Mouse (Mus musculus): ENCODE measurements around the gene Alox12b.

Alox12b gene

DNA sequence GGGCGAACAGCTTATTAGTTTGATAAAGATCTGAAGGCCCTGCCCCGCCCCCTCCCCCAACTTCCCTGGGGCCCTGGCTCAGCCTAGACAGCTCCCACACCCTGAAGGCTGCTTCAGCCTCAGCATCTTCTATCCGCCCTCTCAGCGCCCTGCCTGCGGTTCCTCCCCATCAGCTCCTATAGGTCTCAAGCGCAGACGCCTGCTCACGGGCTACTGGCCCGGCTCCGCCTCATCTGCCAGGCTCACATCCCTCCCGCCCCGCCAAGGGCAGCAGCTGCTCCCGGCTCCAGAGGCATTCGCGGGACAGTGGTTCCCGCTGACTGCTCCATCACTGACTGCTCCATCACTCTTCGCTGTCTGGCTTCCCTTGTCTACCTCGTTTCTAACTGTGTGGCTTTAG lies at the start of gene Alox12b:
Gene Alox12b, plus strand, starts transcription at position 190 of the 400 bp plus-strand sequence.
- in situ Hi-C loops (cut with MboI; ENCODE audit: low pct_unique_long_range_greater_than_20kb in 1 of 2, low sequenced_read_pairs in 2 of 2, unreplicated experiment in 1 of 2), result no loop called here

DNA sequence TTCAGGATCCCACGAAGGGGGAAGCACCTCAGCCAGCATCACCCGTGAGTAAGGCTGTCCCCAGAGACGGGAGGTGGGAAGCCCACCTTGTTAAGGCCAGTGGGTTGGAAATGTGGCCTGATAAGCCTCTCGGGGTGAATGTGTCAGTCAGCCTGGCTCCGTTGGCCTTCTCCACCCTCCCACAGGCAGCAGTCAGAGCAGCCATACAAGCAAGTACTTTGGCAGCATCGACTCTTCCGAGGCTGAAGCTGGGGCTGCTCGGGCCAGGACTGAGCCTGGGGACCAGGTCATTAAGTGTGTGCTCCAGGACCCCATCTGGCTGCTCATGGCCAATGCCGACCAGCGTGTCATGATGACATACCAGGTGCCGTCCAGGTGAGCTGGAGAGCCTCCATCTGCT lies 49.1 kb upstream of the Alox12b start:
- in situ Hi-C loops (cut with MboI; ENCODE audit: low pct_unique_long_range_greater_than_20kb in 1 of 2, low sequenced_read_pairs in 2 of 2, unreplicated experiment in 1 of 2), result no loop called here

DNA sequence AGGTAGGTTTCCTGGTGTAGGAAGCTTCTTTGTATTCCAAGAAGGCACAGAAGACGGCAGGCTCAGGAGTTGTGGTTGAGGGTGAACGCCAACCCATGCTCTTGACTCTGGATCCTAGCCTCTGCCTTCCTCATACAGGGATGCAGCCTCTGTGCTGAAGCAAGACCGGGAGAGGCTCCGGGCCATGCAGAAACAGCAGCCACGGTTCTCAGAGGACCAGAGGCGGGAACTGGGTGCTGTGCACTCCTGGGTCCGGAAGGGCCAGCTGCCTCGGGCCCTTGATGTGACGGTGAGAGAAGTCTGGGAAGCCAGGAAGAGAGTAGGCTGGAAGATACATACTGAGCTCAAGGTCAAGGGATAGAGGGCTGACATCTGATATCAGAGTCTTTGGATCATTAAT lies 48.6 kb upstream of the Alox12b start:
- in situ Hi-C loops (cut with MboI; ENCODE audit: low pct_unique_long_range_greater_than_20kb in 1 of 2, low sequenced_read_pairs in 2 of 2, unreplicated experiment in 1 of 2), result no loop called here

DNA sequence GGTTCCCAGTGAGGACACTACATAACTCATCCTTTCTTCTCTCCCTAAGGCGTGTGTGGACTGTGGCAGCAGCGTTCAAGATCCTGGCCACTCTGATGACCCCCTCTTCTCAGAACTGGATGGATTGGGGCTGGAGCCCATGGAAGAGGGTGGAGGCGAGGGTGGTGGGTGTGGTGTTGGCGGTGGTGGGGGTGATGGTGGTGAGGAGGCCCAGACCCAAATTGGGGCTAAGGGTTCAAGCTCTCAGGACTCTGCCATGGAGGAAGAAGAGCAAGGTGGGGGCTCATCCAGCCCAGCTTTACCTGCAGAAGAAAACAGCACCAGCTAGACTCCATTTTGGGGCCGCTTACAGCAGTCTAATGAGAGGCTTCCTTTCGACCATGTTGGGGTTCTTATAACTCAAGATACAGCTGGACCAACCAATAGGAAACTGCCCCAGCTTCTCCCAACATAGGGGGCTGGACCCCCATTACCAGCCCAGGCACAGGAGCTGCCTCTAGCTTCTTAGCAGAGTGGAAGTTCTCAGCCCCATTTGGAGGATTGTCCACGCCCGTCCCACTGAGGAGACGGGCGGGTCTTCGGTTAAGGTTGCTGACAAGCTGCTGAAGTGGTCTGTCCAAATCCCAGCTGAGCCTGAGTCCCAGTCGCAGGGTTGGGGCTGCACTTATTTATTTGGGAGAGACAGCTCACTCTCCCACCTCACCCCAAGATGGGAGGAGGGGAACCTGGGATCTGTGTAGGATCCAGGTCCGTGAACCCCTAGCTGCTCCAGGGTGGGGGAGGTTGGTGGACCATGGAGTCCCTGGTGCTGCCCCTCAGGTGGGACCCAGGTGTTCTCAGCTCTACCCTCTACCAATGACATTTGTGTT lies 47.5 kb upstream of the Alox12b start:
- in situ Hi-C loops (cut with MboI; ENCODE audit: low pct_unique_long_range_greater_than_20kb in 1 of 2, low sequenced_read_pairs in 2 of 2, unreplicated experiment in 1 of 2), result no loop called here

DNA sequence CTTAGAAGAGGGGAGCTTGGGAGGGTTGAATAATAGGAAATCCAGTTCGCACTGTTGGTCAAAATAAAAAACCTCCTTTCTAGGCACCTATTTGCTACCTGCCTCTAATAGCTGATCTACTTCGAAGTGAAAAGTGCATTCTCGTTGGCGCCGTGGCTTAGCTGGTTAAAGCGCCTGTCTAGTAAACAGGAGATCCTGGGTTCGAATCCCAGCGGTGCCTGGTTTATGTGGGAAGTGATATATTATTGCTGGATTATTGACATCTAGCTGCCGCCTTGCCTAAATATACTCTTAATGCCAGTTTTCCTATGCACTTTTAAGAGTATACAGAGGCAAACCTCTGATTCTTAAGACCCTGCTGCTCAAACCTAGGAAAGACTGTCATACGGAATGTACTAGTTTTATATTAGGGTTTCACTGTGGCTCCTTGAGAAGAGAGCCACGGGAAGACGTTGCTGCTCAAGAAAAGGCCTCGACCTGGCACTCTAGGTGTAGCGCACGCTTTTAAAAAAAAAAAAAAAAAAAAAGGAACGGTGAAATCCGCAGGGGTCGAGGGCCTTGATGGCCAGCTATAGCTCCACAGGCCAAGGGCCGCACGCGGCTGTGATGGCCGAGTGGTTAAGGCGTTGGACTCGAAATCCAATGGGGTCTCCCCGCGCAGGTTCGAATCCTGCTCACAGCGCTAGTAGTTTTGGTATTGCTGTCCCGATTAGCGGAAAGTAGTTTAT lies 46.3 kb upstream of the Alox12b start:
- in situ Hi-C loops (cut with MboI; ENCODE audit: low pct_unique_long_range_greater_than_20kb in 1 of 2, low sequenced_read_pairs in 2 of 2, unreplicated experiment in 1 of 2), result no loop called here

DNA sequence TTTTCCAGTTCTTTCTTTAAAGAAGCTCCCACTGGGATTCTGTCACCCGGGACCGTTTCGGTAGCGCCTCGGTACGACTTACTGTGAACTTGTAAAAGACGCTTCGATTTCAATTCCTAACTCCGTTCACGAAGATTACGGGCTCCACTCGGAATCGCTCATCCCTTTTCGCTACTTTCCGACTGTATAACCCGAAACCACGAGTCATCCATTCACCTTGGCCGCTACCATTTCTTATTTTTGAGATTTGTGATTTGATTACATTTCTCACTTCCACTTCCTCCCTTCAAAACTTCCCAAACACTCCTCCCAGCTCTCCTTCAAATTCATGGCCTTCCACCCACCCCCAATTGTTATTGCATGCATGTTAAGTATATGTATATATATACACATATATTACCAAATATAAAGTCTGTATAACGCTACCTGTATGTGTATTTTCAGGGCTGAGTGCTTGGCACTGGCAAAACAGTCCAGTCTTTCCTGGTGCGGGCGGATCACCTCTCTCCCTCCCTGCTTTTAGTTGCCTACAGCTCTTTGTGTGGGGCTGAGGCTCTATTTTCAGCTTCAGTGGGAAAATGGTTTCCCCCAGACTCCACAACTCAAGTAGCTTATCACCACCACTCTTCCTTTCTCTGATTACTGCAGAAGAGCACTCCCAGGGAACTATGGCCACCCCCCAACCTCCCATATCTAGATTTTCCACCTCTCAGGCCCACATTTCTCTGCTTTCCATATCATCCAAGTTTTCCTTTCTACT lies 45.6 kb upstream of the Alox12b start:
- in situ Hi-C loops (cut with MboI; ENCODE audit: low pct_unique_long_range_greater_than_20kb in 1 of 2, low sequenced_read_pairs in 2 of 2, unreplicated experiment in 1 of 2), result no loop called here

DNA sequence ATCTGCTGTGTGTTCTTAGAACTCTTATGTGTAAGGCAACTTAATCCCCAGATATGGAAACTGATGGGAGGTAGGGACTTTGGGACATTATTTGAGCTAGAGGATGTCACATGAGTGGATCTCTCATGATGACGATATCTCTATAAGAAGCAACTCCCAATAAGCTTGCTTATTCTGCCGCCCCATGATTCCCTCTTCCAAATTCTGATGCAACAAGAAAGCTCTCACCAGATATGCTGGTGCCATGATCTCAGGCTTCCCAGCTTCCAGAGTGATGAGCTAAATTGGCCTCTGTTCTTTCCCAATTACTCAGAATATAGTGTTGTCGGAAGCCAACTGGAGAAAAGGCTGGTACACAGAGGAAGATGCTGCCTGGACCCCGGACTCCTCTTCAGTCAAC lies 44.9 kb upstream of the Alox12b start:
- in situ Hi-C loops (cut with MboI; ENCODE audit: low pct_unique_long_range_greater_than_20kb in 1 of 2, low sequenced_read_pairs in 2 of 2, unreplicated experiment in 1 of 2), result no loop called here

DNA sequence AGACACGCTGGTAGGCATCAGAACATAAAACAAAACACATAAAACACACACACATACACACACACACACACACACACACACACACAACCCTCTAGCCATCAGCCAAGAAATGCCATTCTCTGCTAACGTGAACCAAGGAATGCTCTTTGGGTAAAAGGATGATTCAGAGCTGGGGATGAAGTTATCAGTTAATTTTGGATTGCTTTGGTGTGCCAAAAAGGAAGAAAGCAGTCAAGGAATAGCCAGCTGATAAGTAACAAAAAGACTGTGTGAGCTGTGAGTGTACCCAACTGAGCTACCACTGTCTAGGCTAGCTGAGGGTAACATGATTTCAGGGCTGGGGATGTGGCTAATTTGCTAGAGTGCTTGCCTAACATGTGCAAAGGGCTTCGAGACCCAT lies 42.8 kb upstream of the Alox12b start:
- in situ Hi-C loops (cut with MboI; ENCODE audit: low pct_unique_long_range_greater_than_20kb in 1 of 2, low sequenced_read_pairs in 2 of 2, unreplicated experiment in 1 of 2), result no loop called here

DNA sequence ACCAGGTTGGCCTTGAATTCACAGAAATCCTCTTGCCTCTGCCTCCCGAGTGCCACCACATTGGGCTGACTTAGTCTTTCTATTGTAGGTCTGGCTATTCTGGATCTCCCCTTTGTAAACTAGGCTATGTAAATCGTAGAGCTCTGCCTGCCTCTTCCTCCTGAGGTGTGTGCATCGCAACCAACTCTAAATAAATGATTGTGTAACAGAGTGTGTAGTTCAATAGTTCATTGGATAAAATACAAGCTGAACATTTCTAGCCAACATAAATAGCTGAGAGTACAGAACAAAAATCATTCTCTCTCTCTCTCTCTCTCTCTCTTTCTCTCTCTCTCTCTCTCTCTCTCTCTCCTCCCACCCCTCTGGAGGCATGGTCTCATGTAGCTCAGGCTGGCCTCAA lies 42.2 kb upstream of the Alox12b start:
- in situ Hi-C loops (cut with MboI; ENCODE audit: low pct_unique_long_range_greater_than_20kb in 1 of 2, low sequenced_read_pairs in 2 of 2, unreplicated experiment in 1 of 2), result loop anchor here in 1 of 2 experiments (5.0 kb wide), 1 partner anchor 37 kb away; no protein-coding TSS in a partner anchor

DNA sequence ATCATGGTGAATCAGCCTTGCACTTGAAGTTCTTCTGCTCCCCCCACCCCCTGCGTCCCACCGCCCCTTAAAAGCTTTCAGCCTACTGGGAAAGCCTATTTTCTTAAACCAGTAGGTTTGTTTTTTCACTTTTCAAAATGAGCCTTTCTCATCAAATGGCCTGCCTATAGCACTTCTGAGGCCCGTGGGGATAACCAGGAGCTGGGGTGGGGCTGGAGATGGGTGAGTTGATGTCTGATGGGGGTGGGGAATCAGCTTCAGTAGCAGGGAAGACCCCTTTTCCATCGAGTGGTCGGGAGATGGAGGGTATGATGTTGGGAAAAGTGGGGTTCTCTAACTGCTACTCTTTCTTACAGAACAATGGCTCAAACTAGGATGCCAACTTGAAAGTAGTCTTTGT lies 39.9 kb upstream of the Alox12b start:
- in situ Hi-C loops (cut with MboI; ENCODE audit: low pct_unique_long_range_greater_than_20kb in 1 of 2, low sequenced_read_pairs in 2 of 2, unreplicated experiment in 1 of 2), result loop anchor here in 1 of 2 experiments (5.0 kb wide), 1 partner anchor 40 kb away; no protein-coding TSS in a partner anchor

DNA sequence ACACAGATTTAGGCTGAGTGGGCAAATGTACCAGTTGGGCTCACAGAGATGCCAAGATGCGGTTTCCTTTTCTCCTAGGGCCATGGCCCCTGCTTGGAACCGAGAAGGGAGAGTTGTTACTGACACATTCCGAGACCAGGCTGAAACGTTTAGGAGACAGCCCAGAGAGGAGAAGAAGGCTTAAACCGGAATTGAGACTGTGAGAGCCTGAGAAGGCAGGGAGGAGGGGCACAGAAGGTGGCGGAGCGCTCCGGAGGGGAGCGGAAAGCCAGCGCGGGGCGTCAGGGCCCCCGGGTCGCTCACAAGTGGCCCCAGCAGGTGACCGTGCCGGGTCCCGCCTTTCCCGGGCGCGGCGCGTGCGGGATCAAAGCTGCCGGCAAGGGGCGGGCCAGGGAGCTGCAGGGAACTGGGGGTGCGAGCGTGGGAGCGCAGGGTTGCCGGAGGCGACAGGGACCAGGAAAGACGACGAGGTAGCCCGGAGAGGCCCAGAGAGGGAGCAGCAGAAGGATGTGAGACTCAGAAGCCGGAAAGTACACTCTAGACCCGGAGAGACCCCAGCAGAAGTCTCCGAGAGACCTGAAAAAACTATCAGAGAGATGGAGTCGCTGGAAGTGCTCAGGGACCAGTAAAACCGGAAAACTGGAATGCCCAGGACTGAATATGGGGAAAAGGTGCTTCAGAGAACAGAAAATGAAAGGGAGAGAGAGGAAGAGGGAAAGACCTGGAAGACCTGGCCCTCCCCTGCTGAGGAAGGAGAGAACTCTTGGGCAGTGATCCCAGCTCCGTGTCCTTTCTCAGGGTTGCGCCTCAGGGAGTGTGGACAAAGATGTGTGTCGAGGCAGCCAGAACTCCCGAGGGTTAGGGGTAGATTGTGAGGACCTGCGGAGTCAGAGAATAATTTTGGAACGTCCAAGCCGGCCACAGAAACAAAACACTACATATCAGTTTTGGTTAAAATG lies 38.8 kb upstream of the Alox12b start:
- in situ Hi-C loops (cut with MboI; ENCODE audit: low pct_unique_long_range_greater_than_20kb in 1 of 2, low sequenced_read_pairs in 2 of 2, unreplicated experiment in 1 of 2), result loop anchor here in 1 of 2 experiments (5.0 kb wide), 1 partner anchor 41 kb away; no protein-coding TSS in a partner anchor

DNA sequence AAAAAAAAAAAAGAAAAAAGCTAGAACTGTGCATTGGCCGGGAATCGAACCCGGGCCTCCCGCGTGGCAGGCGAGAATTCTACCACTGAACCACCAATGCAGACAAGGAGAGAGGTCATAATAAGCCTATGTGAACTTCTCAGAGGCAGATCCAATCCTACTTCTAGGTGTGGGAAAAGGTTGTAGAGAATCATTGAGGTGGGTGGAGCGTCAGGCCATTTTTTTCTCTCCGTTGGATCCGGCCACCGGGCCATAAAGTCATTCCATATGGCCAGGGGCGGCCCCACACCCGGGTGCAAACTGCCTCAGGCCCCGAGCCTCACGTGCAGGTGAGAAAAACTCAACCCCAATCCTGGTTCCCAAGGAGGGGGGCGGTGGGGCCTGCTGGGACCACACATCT lies 38.0 kb upstream of the Alox12b start:
- in situ Hi-C loops (cut with MboI; ENCODE audit: low pct_unique_long_range_greater_than_20kb in 1 of 2, low sequenced_read_pairs in 2 of 2, unreplicated experiment in 1 of 2), result loop anchor here in 1 of 2 experiments (5.0 kb wide), 1 partner anchor 41 kb away; no protein-coding TSS in a partner anchor

DNA sequence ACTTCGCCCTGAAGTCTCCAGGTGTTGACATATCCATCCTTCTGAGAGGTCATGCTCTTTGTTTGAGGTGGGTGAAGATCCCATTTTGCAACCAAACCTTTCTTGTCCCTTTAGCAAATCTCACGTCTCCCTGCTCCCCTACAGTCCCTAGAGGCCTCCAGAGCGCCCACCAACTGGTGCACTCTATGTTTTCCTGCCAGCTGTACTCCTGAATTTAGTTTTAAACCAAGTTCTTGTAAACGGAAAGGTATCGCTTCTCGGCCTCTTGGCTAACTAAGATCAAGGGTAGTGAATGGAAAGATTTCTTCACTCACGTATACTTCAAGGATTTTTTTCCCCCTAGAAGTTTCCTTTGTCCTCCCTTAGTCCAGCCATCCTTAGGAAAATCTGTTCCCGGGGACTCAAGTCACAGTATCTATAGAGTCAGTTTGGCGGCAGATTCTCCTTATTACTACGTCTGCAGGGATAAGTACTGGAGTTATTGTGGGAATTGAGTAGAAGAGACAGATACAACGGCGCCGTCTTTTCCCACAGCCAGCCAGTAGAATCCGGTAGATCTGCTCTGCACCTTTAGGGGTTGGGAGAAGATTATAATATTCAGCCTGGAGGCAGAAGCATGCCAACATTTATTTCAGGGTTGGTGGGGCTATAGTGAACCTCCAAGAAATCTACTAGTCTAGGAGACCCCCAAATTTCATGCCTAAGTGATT lies 37.2 kb upstream of the Alox12b start:
- in situ Hi-C loops (cut with MboI; ENCODE audit: low pct_unique_long_range_greater_than_20kb in 1 of 2, low sequenced_read_pairs in 2 of 2, unreplicated experiment in 1 of 2), result loop anchor here in 1 of 2 experiments (5.0 kb wide), 1 partner anchor 42 kb away; no protein-coding TSS in a partner anchor

DNA sequence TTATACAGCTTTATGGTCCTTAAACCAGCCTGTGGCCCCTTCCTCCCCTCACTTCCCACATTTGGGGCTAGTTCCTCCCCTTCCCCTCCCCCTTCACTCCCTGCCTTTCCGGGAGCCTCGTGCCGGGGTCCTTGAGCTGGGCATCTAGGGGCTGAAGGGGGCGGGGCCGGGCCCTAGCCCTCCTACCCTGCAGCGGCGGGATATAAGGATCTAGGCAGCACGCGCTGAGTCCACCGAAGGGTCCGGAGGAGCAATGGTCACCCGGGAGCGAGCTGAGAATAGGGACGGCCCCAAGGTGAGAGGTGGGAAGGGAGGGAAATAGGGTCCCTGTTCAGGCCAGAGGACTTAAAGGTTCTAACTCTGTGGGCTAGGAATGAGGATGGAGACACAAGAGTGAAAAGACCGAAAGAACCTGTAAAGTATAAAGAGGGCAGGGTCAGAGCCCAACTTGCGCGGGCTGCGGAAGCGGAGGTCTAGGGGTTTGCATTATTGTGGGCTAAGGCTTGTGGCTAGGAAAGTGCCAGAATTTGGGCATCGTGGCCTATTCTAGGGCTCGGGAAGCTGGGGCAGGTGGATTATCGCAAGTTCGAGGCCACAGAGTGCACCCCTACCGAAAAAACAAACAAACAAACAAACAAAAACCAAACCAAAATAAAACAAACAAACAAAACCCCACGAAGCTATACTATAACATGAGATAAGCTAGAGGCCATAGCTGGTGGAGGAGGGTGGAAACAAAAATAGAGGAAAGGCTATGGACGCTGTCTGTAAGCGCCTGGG lies 36.4 kb upstream of the Alox12b start, which contains the start of gene Hes7:
Gene Hes7, plus strand, starts transcription at position 184 of the 780 bp plus-strand sequence.
- in situ Hi-C loops (cut with MboI; ENCODE audit: low pct_unique_long_range_greater_than_20kb in 1 of 2, low sequenced_read_pairs in 2 of 2, unreplicated experiment in 1 of 2), result no loop called here

DNA sequence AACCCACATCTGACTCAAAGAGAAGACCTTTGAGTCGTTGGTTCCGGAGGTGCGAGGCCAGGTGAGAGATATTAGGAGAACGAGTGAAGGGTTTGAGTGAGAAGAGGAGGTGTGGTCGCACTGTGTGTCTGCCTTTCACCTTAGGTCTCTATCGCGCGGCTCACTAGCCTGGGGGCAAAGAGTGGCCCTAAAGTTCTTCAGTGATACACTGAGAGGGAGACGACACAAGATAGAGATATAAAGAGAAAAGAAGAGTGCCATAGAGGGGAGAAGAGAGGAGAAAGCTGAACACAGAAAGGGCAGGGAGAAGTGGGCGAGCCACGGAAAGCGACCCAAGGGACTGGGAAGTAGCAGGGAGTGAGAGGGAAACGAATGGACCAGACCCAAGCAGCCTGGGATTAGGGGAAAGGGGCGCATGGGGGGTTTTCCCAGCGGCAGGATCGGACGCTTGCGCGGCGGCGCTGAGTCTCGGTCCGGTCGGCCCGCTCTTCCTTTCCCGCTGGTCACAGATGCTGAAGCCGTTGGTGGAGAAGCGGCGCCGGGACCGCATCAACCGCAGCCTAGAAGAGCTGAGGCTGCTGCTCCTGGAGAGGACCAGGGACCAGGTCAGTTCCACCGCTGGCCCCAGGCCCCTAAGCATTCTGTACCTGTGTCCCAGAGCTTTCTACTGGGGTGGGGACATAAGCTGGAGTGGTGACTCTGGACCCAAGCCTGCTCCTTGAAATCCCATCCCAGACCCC lies 35.6 kb upstream of the Alox12b start:
- in situ Hi-C loops (cut with MboI; ENCODE audit: low pct_unique_long_range_greater_than_20kb in 1 of 2, low sequenced_read_pairs in 2 of 2, unreplicated experiment in 1 of 2), result no loop called here

Measured in mouse embryonic stem cell (cell line).